Mouse (Mus musculus): ENCODE results near the gene Zc3h12d. TPM values are rescaled to one million over a fixed set of nuclear protein-coding genes. Genes with fewer than 3 reads are reported as not detected.

The Zc3h12d gene
- polyA plus RNA-seq, 1 experiment from 2014 or later, result 0.07 TPM

GRCm38 (mm10) chr10:7833377-7834165 lies 1.3 kb downstream of the Zc3h12d start:
- Histone ChIP-seq H3K27me3 (ENCODE audit: control insufficient read depth, insufficient read depth, low read length) (no peaks in the 10 kb centered on the region), H3K36me3 (ENCODE audit: control insufficient read depth, insufficient read depth, low read length) (no peaks in the 10 kb centered on the region), H3K4me1 (ENCODE audit: control insufficient read depth, insufficient read depth, low read length) (peaks cover 7% of the 10 kb centered on the region), H3K4me2 (ENCODE audit: low read depth, severe bottlenecking) (no peak overlapping the region), H3K27ac (replicated peaks; ENCODE audit: low read depth, low read length) (no peak overlapping the region), H3K4me3 (ENCODE audit: low read depth, low read length) (no peak overlapping the region), H3K9ac (ENCODE audit: low read length) (no peak overlapping the region), H3K9me3 (ENCODE audit: control insufficient read depth, low read length) (no peaks in the 10 kb centered on the region)
- ATAC-seq (ENCODE audit: insufficient number of reproducible peaks, low FRiP score, low TSS enrichment, low read depth), result no peak
- WGBS, result 81% methylated on average over 9 of the region's 9 CpGs
- no peak for DNase-seq (ENCODE audit: low spot score)

- 72% methylated on average over 10 of the region's 10 CpGs for WGBS
These were observed 2.5 kb downstream of the Zc3h12d start for GRCm38 (mm10) chr10:7834671-7835225.

GRCm38 (mm10) chr10:7836902-7837301 lies 4.6 kb downstream of the Zc3h12d start:
- Histone ChIP-seq H3K36me3 (ENCODE audit: control insufficient read depth, insufficient read depth, low read length) (no peaks in the 10 kb centered on the region), H3K4me2 (ENCODE audit: low read depth, severe bottlenecking) (no peak overlapping the region), H3K4me3 (ENCODE audit: low read depth, low read length) (no peak overlapping the region), H3K9ac (ENCODE audit: low read length) (no peak overlapping the region), H3K27ac (replicated peaks; ENCODE audit: low read depth, low read length) (no peak overlapping the region), H3K4me1 (ENCODE audit: control insufficient read depth, insufficient read depth, low read length) (peaks cover 5% of the 10 kb centered on the region), H3K9me3 (ENCODE audit: control insufficient read depth, low read length) (no peaks in the 10 kb centered on the region), H3K27me3 (ENCODE audit: control insufficient read depth, insufficient read depth, low read length) (no peaks in the 10 kb centered on the region)
- 67% methylated on average over 2 of the region's 2 CpGs for WGBS
- ATAC-seq (ENCODE audit: insufficient number of reproducible peaks, low FRiP score, low TSS enrichment, low read depth) (no peak), DNase-seq (ENCODE audit: low spot score) (no peak)

More at GRCm38 (mm10) chr10:7834671-7835225, 2.5 kb downstream of the Zc3h12d start:
- DNase-seq (ENCODE audit: low spot score) (no peak), ATAC-seq (ENCODE audit: insufficient number of reproducible peaks, low FRiP score, low TSS enrichment, low read depth) (no peak)
- no peak overlapping the region for H3K4me2 ChIP-seq (ENCODE audit: low read depth, severe bottlenecking)
- no peaks in the 10 kb centered on the region for H3K9me3 ChIP-seq (ENCODE audit: control insufficient read depth, low read length)
- no peak overlapping the region for H3K4me3 ChIP-seq (ENCODE audit: low read depth, low read length)
- no peak overlapping the region for H3K27ac ChIP-seq (replicated peaks; ENCODE audit: low read depth, low read length)
- peaks cover 7% of the 10 kb centered on the region for H3K4me1 ChIP-seq (ENCODE audit: control insufficient read depth, insufficient read depth, low read length)
- H3K36me3 ChIP-seq (ENCODE audit: control insufficient read depth, insufficient read depth, low read length), result no peaks in the 10 kb centered on the region
- no peaks in the 10 kb centered on the region for H3K27me3 ChIP-seq (ENCODE audit: control insufficient read depth, insufficient read depth, low read length)
- no peak overlapping the region for H3K9ac ChIP-seq (ENCODE audit: low read length)

- 92% methylated on average over 8 of the region's 8 CpGs for WGBS
These were observed 5.2 kb downstream of the Zc3h12d start for GRCm38 (mm10) chr10:7837446-7837845.

GRCm38 (mm10) chr10:7838036-7838435 lies 5.8 kb downstream of the Zc3h12d start:
- Histone ChIP-seq H3K36me3 (ENCODE audit: control insufficient read depth, insufficient read depth, low read length) (no peaks in the 10 kb centered on the region), H3K4me2 (ENCODE audit: low read depth, severe bottlenecking) (no peak overlapping the region), H3K9ac (ENCODE audit: low read length) (no peak overlapping the region), H3K27ac (replicated peaks; ENCODE audit: low read depth, low read length) (no peak overlapping the region), H3K4me3 (ENCODE audit: low read depth, low read length) (no peak overlapping the region), H3K27me3 (ENCODE audit: control insufficient read depth, insufficient read depth, low read length) (no peaks in the 10 kb centered on the region), H3K9me3 (ENCODE audit: control insufficient read depth, low read length) (no peaks in the 10 kb centered on the region), H3K4me1 (ENCODE audit: control insufficient read depth, insufficient read depth, low read length) (no peaks in the 10 kb centered on the region)
- ATAC-seq (ENCODE audit: insufficient number of reproducible peaks, low FRiP score, low TSS enrichment, low read depth) (no peak), DNase-seq (ENCODE audit: low spot score) (no peak)
- 90% methylated on average over 8 of the region's 8 CpGs for WGBS

More at GRCm38 (mm10) chr10:7837446-7837845, 5.2 kb downstream of the Zc3h12d start:
- ATAC-seq (ENCODE audit: insufficient number of reproducible peaks, low FRiP score, low TSS enrichment, low read depth) (no peak), DNase-seq (ENCODE audit: low spot score) (no peak)
- H3K27ac ChIP-seq (replicated peaks; ENCODE audit: low read depth, low read length), result no peak overlapping the region
- H3K4me1 ChIP-seq (ENCODE audit: control insufficient read depth, insufficient read depth, low read length), result peaks cover under 1% of the 10 kb centered on the region; the same call in 1 of the 2 replicates
- H3K9me3 ChIP-seq (ENCODE audit: control insufficient read depth, low read length), result no peaks in the 10 kb centered on the region
- no peaks in the 10 kb centered on the region for H3K36me3 ChIP-seq (ENCODE audit: control insufficient read depth, insufficient read depth, low read length)
- no peak overlapping the region for H3K4me3 ChIP-seq (ENCODE audit: low read depth, low read length)
- no peaks in the 10 kb centered on the region for H3K27me3 ChIP-seq (ENCODE audit: control insufficient read depth, insufficient read depth, low read length)
- no peak overlapping the region for H3K4me2 ChIP-seq (ENCODE audit: low read depth, severe bottlenecking)
- H3K9ac ChIP-seq (ENCODE audit: low read length), result no peak overlapping the region

- DNase-seq (ENCODE audit: low spot score), result no peak
- ATAC-seq (ENCODE audit: insufficient number of reproducible peaks, low FRiP score, low TSS enrichment, low read depth), result no peak
- no peaks in the 10 kb centered on the region for H3K4me1 ChIP-seq (ENCODE audit: control insufficient read depth, insufficient read depth, low read length)
- H3K4me3 ChIP-seq (ENCODE audit: low read depth, low read length), result no peak overlapping the region
- H3K9ac ChIP-seq (ENCODE audit: low read length), result no peak overlapping the region
- no peaks in the 10 kb centered on the region for H3K36me3 ChIP-seq (ENCODE audit: control insufficient read depth, insufficient read depth, low read length)
- no peaks in the 10 kb centered on the region for H3K27me3 ChIP-seq (ENCODE audit: control insufficient read depth, insufficient read depth, low read length)
- H3K4me2 ChIP-seq (ENCODE audit: low read depth, severe bottlenecking), result no peak overlapping the region
- no peaks in the 10 kb centered on the region for H3K9me3 ChIP-seq (ENCODE audit: control insufficient read depth, low read length)
- 83% methylated on average over 5 of the region's 5 CpGs for WGBS
- no peak overlapping the region for H3K27ac ChIP-seq (replicated peaks; ENCODE audit: low read depth, low read length)
These were observed 6.7 kb downstream of the Zc3h12d start for GRCm38 (mm10) chr10:7838874-7839421.

- Histone ChIP-seq H3K36me3 (ENCODE audit: control insufficient read depth, insufficient read depth, low read length) (no peaks in the 10 kb centered on the region), H3K4me3 (ENCODE audit: low read depth, low read length) (no peak overlapping the region), H3K4me1 (ENCODE audit: control insufficient read depth, insufficient read depth, low read length) (no peaks in the 10 kb centered on the region), H3K9me3 (ENCODE audit: control insufficient read depth, low read length) (no peaks in the 10 kb centered on the region), H3K27ac (replicated peaks; ENCODE audit: low read depth, low read length) (no peak overlapping the region), H3K4me2 (ENCODE audit: low read depth, severe bottlenecking) (no peak overlapping the region), H3K27me3 (ENCODE audit: control insufficient read depth, insufficient read depth, low read length) (no peaks in the 10 kb centered on the region), H3K9ac (ENCODE audit: low read length) (no peak overlapping the region)
- 91% methylated on average over 22 of the region's 22 CpGs for WGBS
- no peak for ATAC-seq (ENCODE audit: insufficient number of reproducible peaks, low FRiP score, low TSS enrichment, low read depth)
- no peak for DNase-seq (ENCODE audit: low spot score)
These were observed 7.5 kb downstream of the Zc3h12d start for GRCm38 (mm10) chr10:7839551-7840352.

- no peak overlapping the region for H3K9ac ChIP-seq (ENCODE audit: low read length)
- ATAC-seq (ENCODE audit: insufficient number of reproducible peaks, low FRiP score, low TSS enrichment, low read depth) (no peak), DNase-seq (ENCODE audit: low spot score) (no peak)
- no peak overlapping the region for H3K4me3 ChIP-seq (ENCODE audit: low read depth, low read length)
- no peaks in the 10 kb centered on the region for H3K27me3 ChIP-seq (ENCODE audit: control insufficient read depth, insufficient read depth, low read length)
- H3K4me1 ChIP-seq (ENCODE audit: control insufficient read depth, insufficient read depth, low read length), result no peaks in the 10 kb centered on the region
- 84% methylated on average over 2 of the region's 2 CpGs for WGBS
- H3K9me3 ChIP-seq (ENCODE audit: control insufficient read depth, low read length), result no peaks in the 10 kb centered on the region
- no peak overlapping the region for H3K27ac ChIP-seq (replicated peaks; ENCODE audit: low read depth, low read length)
- H3K36me3 ChIP-seq (ENCODE audit: control insufficient read depth, insufficient read depth, low read length), result no peaks in the 10 kb centered on the region
- H3K4me2 ChIP-seq (ENCODE audit: low read depth, severe bottlenecking), result no peak overlapping the region
These were observed 8.1 kb downstream of the Zc3h12d start for GRCm38 (mm10) chr10:7840353-7840733.
